Mouse (Mus musculus) lung, postnatal 0 days (tissue): ENCODE data around the gene Olfr432.

Source experiments
- CTCF ChIP-seq: IDR thresholded peaks from 2 replicates; pipeline ENCODE4 v1.5.1; 2016; ENCODE audit warnings: antibody characterized with exemption, mild to moderate bottlenecking
- EP300 ChIP-seq: IDR thresholded peaks from 2 replicates; pipeline ENCODE4 v1.6.1; 2016; ENCODE audit warnings: antibody characterized with exemption, mild to moderate bottlenecking, control low read depth

DNA sequence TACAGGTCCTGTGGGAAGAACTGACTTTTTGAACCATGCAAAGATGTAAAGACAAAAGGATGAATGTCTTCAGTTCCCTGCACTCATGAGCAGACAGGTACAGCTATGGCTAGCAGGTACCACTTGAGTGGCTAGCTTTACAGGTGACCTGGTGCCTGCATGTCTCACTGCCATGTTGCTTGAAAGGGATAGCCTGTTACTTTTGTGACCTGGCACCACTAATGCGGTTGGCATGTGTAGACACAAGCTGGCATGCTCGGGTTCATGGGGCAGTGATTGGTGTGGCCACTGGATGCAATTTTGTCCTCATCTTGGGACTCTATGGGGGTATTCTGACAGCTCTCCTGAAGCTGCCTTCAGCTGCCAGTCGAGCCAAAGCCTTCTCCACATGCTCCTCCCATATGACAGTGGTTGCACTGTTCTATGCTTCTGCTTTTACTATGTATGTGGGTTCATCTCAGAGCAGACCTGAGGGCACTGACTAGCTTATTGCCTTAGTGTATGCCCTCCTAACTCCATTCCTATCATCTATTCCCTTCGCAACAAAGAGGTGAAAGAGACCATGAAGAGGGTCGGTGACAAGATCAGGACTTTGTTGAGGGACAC lies 3.0 kb downstream of the Olfr432 start:
- no peak for TF ChIP-seq CTCF
- no peak for TF ChIP-seq EP300
